28 mouse cellular contexts compared by ENCODE assay signal in the genomic region with DNA sequence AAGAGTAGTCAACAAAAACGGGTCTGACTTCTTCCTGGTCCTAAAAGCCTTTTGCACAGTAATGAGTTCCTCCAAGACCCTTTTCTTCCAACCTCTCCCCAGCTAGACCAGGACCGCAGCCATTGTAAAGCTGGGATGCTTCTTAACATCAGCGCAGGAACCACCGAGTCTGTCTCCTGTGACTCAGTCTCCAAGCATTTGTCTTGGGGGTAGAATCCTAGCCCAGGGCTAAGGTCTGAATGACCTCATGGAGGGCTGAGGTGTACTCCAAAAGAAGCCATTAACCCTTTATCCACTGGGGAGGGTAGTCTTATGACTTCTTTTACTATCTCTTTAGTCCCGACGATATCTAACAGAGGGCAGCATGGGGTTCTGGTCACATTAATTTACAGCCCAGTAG. TPM values are rescaled to one million over a fixed set of nuclear protein-coding genes. Genes with fewer than 3 reads are reported as not detected.
A peak's percentile ranks its signal among the peaks of the same experiment; 100 is the strongest.
DNase-seq lines count a peak whose midpoint lies in the region; ATAC-seq and TF ChIP-seq lines count a peak whose summit lies in the region.
"Had no signal": no experiment of that assay in that cellular context is flagged by ENCODE, and none has a peak within 500 bp of the region (broad histone marks: within the 10 kb centered on the region; RNA-seq: fewer than 3 reads in every experiment).

No protein-coding gene starts in this region.

- peaks cover 26% of the 10 kb centered on the region for H3K4me1 ChIP-seq in hindbrain, embryonic 10.5 days (replicated peaks)
- H3K4me1 ChIP-seq in hindbrain, embryonic 12.5 days = peaks cover 11% of the 10 kb centered on the region

- peak overlapping the region; percentile 57 for H3K27ac ChIP-seq in hindbrain, embryonic 10.5 days
- H3K27ac ChIP-seq in hindbrain, embryonic 12.5 days = no peak overlapping the region
- H3K27ac ChIP-seq: embryonic facial prominence, embryonic 10.5 days; embryonic facial prominence, embryonic 13.5 days; heart, adult 2 months; hindbrain, embryonic 13.5 days had no signal

- ATAC-seq in hindbrain, embryonic 12.5 days (ENCODE audit: low FRiP score) = no peak
- ATAC-seq in Patski = peak; percentile 39
- ATAC-seq: activated CD4-positive, CD25-positive, alpha-beta regulatory T cell, adult 4 months; hindbrain, embryonic 16.5 days; inflammation-experienced regulatory T-cells, adult 6 months; intestine, embryonic 16.5 days had no signal

- H3K27me3 ChIP-seq in hindbrain, embryonic 10.5 days (ENCODE audit: insufficient read depth, poor library complexity, severe bottlenecking) = peaks cover 36% of the 10 kb centered on the region
- H3K27me3 ChIP-seq in hindbrain, embryonic 12.5 days = no peaks in the 10 kb centered on the region
- no peaks in the 10 kb centered on the region for H3K27me3 ChIP-seq in Patski
- H3K27me3 ChIP-seq: forebrain, embryonic 15.5 days had no signal

- 25% methylated on average over 6 of the region's 6 CpGs for WGBS in hindbrain, embryonic 10.5 days
- 18% methylated on average over 6 of the region's 6 CpGs for WGBS in hindbrain, embryonic 12.5 days

- in situ Hi-C loops in Patski (cut with MboI; ENCODE audit: low pct_unique_long_range_greater_than_20kb) = no loop called here

- POLR2A ChIA-PET in Patski (lab: Charles Lee) = no interaction called here

- H3K9me3 ChIP-seq in hindbrain, embryonic 10.5 days = no peaks in the 10 kb centered on the region
- no peaks in the 10 kb centered on the region for H3K9me3 ChIP-seq in hindbrain, embryonic 12.5 days (replicated peaks)
- H3K9me3 ChIP-seq: embryonic facial prominence, embryonic 10.5 days; embryonic facial prominence, embryonic 13.5 days; forebrain, embryonic 12.5 days; forebrain, embryonic 15.5 days; hindbrain, embryonic 13.5 days had no signal

- TF ChIP-seq CTCF in Patski (IDR thresholded peaks at IDR 0.05) = no peak

- H3K4me2 ChIP-seq in hindbrain, embryonic 12.5 days (replicated peaks) = no peak overlapping the region
- H3K4me2 ChIP-seq: embryonic facial prominence, embryonic 13.5 days; forebrain, embryonic 15.5 days had no signal

- no peaks in the 10 kb centered on the region for H3K36me3 ChIP-seq in hindbrain, embryonic 10.5 days
- no peaks in the 10 kb centered on the region for H3K36me3 ChIP-seq in hindbrain, embryonic 12.5 days
- H3K36me3 ChIP-seq: embryonic facial prominence, embryonic 10.5 days; embryonic facial prominence, embryonic 13.5 days; forebrain, embryonic 12.5 days; forebrain, embryonic 15.5 days; G1E; hindbrain, embryonic 13.5 days had no signal

- no peak overlapping the region for H3K4me3 ChIP-seq in hindbrain, embryonic 10.5 days
- no peak overlapping the region for H3K4me3 ChIP-seq in hindbrain, embryonic 12.5 days
- H3K4me3 ChIP-seq: embryonic facial prominence, embryonic 10.5 days; embryonic facial prominence, embryonic 13.5 days; erythroblast, embryonic 14.5 days; forebrain, embryonic 12.5 days; forebrain, embryonic 15.5 days; heart, adult 2 months; hindbrain, embryonic 13.5 days had no signal

- H3K9ac ChIP-seq in hindbrain, embryonic 12.5 days = no peak overlapping the region
- H3K9ac ChIP-seq: embryonic facial prominence, embryonic 13.5 days; forebrain, embryonic 12.5 days; forebrain, embryonic 15.5 days; hindbrain, embryonic 13.5 days had no signal

- CTCF ChIA-PET in Patski (lab: Charles Lee) = interaction anchor here (1.0 kb wide), 1 partner anchor 14 kb away, joined by 3 read pairs; no protein-coding TSS in a partner anchor

- DNase-seq in hindbrain, embryonic 10.5 days (ENCODE audit: low spot score) = no peak
- DNase-seq in 3T3-L1 (ENCODE audit: low read depth, low spot score) (peak; percentile 72), Patski (ENCODE audit: low read depth, low spot score) (peak; percentile 9)
- DNase-seq in kidney, adult 18-20 months = no peak
- no peak for DNase-seq in right cerebral cortex, postnatal 36 days (ENCODE audit: low spot score in 2 of 2)
- DNase-seq: adrenal gland, adult 8-10 months; adrenal gland, postnatal 25 days; B cell, adult 2 months; cerebellum, adult 18-20 months; cerebellum, adult 9-10 months; cerebellum, postnatal 14 days; gastrocnemius, postnatal 10 days; gastrocnemius, postnatal 36 days; heart, adult 2 months; heart, postnatal 36 days; kidney, adult 2 months had no signal

RNA-seq across cellular contexts. Expression of gene Msx2, which starts 29.5 kb away (rescaled TPM):
- polyA plus RNA-seq in hindbrain, embryonic 10.5 days (2016; fragmentation: Nextera tagmentation; extraction: Ambion mirVana) = 45.5 and 57.9 TPM in 2 replicates
- 60.3 and 65.2 TPM in 2 replicates for polyA plus RNA-seq in hindbrain, embryonic 12.5 days (2016; fragmentation: Nextera tagmentation; extraction: Ambion mirVana)
- polyA plus RNA-seq in Patski (2021) = not detected
- polyA plus RNA-seq: activated CD4-positive, CD25-positive, alpha-beta regulatory T cell, adult 4 months; erythroblast, embryonic 14.5 days; G1E had no signal

Comparison
In these comparisons a context has a peak if more than half of its experiments do, and no peak if none do; other contexts are left out.
1. DNase-seq: peak in 3T3-L1 (single experiment) and Patski (single experiment); none in hindbrain, embryonic 10.5 days (single experiment), kidney, adult 18-20 months (single experiment) and right cerebral cortex, postnatal 36 days (0 of 2).
2. RNA of gene Msx2, which starts 29.5 kb away (polyA plus RNA-seq): 60.3 to 65.2 TPM in hindbrain, embryonic 12.5 days and 45.5 to 57.9 TPM in hindbrain, embryonic 10.5 days; not detected in Patski (single experiment); every median in the first group is over 10 times any median in the second.